ENCODE assay signal across 8 mouse cellular contexts in the genomic region with DNA sequence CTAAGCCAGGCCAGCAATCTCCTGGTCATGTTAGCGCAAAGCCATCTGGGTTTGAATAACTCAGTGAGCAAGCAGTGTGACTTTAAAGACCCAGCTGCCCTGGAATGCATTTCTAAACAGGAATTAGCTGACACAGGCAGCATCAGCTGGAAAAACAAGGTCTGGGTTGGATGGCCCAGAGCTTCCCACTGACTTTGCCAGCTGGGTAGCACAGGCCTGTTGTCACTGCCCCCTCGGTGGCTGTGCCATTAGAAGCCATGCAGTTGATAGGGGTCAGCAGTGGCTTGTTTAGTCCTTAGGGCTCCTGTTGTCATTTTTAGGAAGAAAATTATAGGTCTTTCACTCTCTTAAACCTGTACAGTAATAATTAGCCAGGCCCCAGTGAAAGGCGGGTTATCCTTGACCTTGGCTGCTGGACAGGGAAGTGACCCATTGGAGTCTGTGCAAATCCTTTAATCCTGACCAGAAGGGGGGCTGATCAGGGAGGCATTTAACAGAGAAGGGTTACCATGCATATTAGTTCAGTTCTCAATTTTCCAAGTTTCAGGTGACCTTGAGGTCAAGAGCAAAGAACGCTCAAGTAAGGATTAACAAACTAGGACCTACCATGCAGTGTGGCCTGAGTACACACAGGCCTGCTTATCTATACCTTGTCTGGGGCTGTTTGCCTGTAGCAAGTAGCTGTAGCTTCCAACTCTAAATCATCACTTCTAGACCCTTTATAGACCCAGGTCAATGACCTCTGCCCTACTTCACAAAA. TPM values are rescaled to one million over a fixed set of nuclear protein-coding genes. Genes with fewer than 3 reads are reported as not detected.
DNase-seq lines count a peak whose midpoint lies in the region; ATAC-seq and TF ChIP-seq lines count a peak whose summit lies in the region.
"Had no signal": no experiment of that assay in that cellular context is flagged by ENCODE, and none has a peak within 500 bp of the region (broad histone marks: within the 10 kb centered on the region; RNA-seq: fewer than 3 reads in every experiment).

No protein-coding gene starts in this region.

- TF ChIP-seq CTCF in lung, embryonic 14.5 days (IDR thresholded peaks at IDR 0.05; ENCODE audit: low read depth), result no peak
- TF ChIP-seq CTCF in lung, adult 2 months (IDR thresholded peaks at IDR 0.05; ENCODE audit: insufficient read depth, low read length), result no peak

- TF ChIP-seq POLR2A in lung, adult 2 months (IDR thresholded peaks at IDR 0.05; ENCODE audit: borderline replicate concordance, extremely low read depth, low read depth, low read length), result no peak

- H3K9me3 ChIP-seq in lung, embryonic 14.5 days (ENCODE audit: low read depth, low read length), result no peaks in the 10 kb centered on the region
- no peaks in the 10 kb centered on the region for H3K9me3 ChIP-seq in stomach, embryonic 15.5 days

- no peak overlapping the region for H3K4me2 ChIP-seq in lung, embryonic 14.5 days
- no peak overlapping the region for H3K4me2 ChIP-seq in stomach, embryonic 15.5 days

- no peak overlapping the region for H3K27ac ChIP-seq in lung, embryonic 14.5 days (ENCODE audit: low read depth)
- peak overlapping the region; percentile 4; the same call in 1 of the 2 replicates for H3K27ac ChIP-seq in stomach, embryonic 15.5 days

- H3K36me3 ChIP-seq in lung, embryonic 14.5 days (ENCODE audit: insufficient read depth), result no peaks in the 10 kb centered on the region
- no peaks in the 10 kb centered on the region for H3K36me3 ChIP-seq in stomach, embryonic 15.5 days

- no peaks in the 10 kb centered on the region for H3K4me1 ChIP-seq in lung, embryonic 14.5 days (ENCODE audit: insufficient read depth)
- H3K4me1 ChIP-seq in lung, adult 2 months (ENCODE audit: control insufficient read depth, insufficient read depth, low read length), result peaks cover 2% of the 10 kb centered on the region; the same call in 1 of the 2 replicates
- H3K4me1 ChIP-seq in stomach, embryonic 15.5 days, result peaks cover 11% of the 10 kb centered on the region; the same call in 1 of the 2 replicates

- peak; percentile 21 for DNase-seq in lung, embryonic 14.5 days
- no peak for DNase-seq in lung, adult 2 months
- peak; percentile 40 for DNase-seq in forelimb bud, embryonic 11.5 days (ENCODE audit: low read depth, low spot score)
- DNase-seq in kidney, postnatal 25 days, result peak; percentile 75 to 92
- DNase-seq in cerebellum, postnatal 36 days, result no peak
- no peak for DNase-seq in right cerebral cortex, adult 2 months (ENCODE audit: low spot score in 2 of 2)
- DNase-seq: thymus, postnatal 4 days had no signal

- no peak for ATAC-seq in lung, embryonic 14.5 days (ENCODE audit: insufficient read depth)
- ATAC-seq in stomach, embryonic 15.5 days (ENCODE audit: insufficient read depth, low FRiP score, low read depth), result no peak

- no peak overlapping the region for H3K9ac ChIP-seq in lung, embryonic 14.5 days
- no peak overlapping the region for H3K9ac ChIP-seq in stomach, embryonic 15.5 days

- no peaks in the 10 kb centered on the region for H3K27me3 ChIP-seq in lung, embryonic 14.5 days (ENCODE audit: insufficient read depth, low read length)
- H3K27me3 ChIP-seq in stomach, embryonic 15.5 days (replicated peaks), result no peaks in the 10 kb centered on the region

- WGBS in lung, embryonic 14.5 days, result 67% methylated on average over 4 of the region's 4 CpGs
- 67% methylated on average over 4 of the region's 4 CpGs for WGBS in lung, adult 2 months
- 70% methylated on average over 4 of the region's 4 CpGs for WGBS in stomach, embryonic 15.5 days

- no peak overlapping the region for H3K4me3 ChIP-seq in lung, embryonic 14.5 days (ENCODE audit: low read depth, low read length)
- no peak overlapping the region for H3K4me3 ChIP-seq in lung, adult 2 months (replicated peaks; ENCODE audit: extremely low read depth, low read depth, low read length)
- H3K4me3 ChIP-seq in stomach, embryonic 15.5 days (replicated peaks), result no peak overlapping the region

RNA-seq across cellular contexts. Expression of a gene that starts 43.8 kb away (rescaled TPM):
- 4.2 and 5.1 TPM in 2 replicates for polyA plus RNA-seq in lung, embryonic 14.5 days (2014; fragmentation: Nextera tagmentation; extraction: Ambion mirVana)
- polyA plus RNA-seq in lung, adult 2 months (2012; rRNA removed), result 13.4 and 17.4 TPM in 2 replicates
- polyA plus RNA-seq in stomach, embryonic 15.5 days (2015; fragmentation: Nextera tagmentation; extraction: Ambion mirVana), result 4.2 and 4.6 TPM in 2 replicates

Comparison
In these comparisons a context has a peak if more than half of its experiments do, and no peak if none do; other contexts are left out.
1. DNase-seq: peak in lung, embryonic 14.5 days (single experiment), forelimb bud, embryonic 11.5 days (single experiment) and kidney, postnatal 25 days (2 of 2); none in lung, adult 2 months (single experiment), cerebellum, postnatal 36 days (0 of 2) and right cerebral cortex, adult 2 months (0 of 2).